Mouse (Mus musculus) testis, postnatal 10 days (tissue): ENCODE results near the gene Ampd3.

Experiments
- DNase-seq: peaks from one replicate; pipeline ENCODE4 v3.0.0; 2021; ENCODE audit warnings: low spot score

Ampd3 gene

GRCm38 (mm10) chr7:110797722-110798409 lies 29.9 kb downstream of the Ampd3 start:
- no peak for DNase-seq

GRCm38 (mm10) chr7:110801028-110801427 lies 33.0 kb downstream of the Ampd3 start:
- peak; percentile 90 for DNase-seq

DNA sequence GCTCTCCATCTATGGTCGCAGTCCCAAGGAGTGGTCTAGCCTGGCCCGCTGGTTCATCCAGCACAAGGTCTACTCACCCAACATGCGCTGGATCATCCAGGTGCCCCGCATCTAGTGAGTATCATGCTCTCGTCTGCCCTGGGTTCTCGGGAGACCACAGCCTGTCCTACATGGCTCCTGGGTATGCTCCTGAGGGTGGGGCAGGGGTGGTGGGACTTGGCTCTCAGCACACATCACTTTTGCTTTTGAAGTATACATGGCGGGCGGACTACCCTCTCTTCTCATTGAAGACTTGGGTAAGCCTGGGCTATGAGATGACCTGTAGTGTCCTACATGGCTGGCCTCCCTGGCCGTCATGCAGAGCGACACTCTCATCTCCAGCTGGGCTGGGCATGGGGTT lies 35.1 kb downstream of the Ampd3 start:
- no peak for DNase-seq

DNA sequence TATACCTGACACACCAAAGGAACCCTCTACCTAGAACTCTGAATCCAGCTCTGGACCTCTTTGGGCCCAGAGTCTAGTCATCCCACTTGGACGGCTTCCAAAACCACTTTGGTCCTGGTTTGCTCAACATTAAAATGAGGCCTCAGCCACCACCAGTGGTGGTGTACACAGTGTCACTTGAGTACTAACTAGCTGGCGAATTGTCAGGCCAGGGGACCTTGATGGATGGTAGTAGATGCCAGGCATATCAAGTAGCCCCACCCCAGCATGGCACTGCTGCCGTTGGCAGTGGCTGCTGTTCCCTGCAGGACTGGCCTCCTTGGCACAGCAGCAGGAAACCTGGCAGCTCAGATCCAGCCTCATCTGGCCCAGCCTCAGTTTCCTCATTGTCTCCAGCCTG lies 36.3 kb downstream of the Ampd3 start:
- DNase-seq, result no peak

GRCm38 (mm10) chr7:110807460-110808030 lies 39.5 kb downstream of the Ampd3 start:
- peak; percentile 36 for DNase-seq

GRCm38 (mm10) chr7:110808962-110809361 lies 41.0 kb downstream of the Ampd3 start:
- no peak for DNase-seq

DNA sequence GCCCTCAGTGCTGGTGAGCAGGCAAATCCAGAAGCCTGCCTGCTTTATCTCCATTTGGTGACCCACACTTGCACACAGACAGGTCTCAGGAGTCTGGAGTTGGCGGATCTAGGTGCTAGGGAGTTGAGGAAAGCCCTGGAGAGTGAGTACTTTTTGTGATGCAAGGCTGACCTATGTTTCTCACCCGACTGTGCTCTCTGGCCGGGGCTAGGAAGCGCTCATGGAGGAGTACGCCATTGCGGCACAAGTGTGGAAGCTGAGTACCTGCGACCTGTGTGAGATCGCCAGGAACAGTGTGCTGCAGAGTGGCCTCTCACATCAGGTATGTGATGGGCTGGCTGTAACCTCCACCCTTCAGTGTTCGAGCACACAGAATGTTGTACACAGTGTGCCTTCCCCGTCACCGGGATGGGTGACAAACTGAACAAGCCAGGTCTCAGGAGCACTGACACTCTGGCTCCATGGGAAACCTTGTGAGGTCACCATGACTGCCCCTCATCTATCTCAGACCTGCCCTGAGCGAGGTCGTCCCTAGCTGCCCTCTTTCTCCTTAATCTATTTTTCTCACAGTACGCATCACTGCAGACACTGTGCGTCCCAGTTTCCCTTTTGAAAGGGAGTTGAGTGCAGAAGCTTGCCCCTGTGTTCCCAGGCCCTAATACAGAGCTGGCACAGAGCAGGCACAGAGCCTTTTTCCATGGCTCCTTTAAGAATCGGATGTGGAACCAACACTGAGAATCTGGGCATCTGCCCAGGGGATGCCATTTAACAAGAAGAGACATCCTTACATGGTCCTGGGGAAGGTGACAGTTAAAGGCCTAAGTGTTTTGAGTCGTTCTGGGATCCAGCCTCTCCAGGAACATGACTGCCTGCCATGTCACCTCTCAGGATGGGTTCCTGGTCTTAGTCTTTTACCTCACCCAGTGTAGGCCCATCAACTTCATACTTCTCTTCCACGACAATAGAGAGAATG lies 41.9 kb downstream of the Ampd3 start:
- DNase-seq, result no peak

- DNase-seq, result no peak
Observed at GRCm38 (mm10) chr7:110810995-110811394, 43.0 kb downstream of the Ampd3 start.

GRCm38 (mm10) chr7:110811529-110811928 lies 43.5 kb downstream of the Ampd3 start:
- no peak for DNase-seq

DNA sequence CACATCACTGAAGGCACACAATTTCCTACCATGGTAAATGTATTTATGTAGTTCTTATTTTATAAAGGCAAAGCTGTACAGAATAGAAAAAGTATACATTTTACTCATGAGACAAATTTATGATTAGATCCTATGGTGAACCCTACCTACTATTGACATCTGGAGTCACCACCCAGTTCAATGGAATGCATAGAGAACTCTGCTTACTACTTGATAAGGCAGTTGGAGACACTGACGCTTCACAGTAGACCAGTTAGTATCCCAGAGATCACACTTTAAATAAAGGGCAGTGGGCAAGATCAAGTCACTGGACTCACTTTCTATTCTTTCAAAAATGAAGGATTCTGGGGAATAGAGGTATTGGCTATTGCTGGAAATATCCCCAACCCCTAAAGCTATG lies 46.0 kb downstream of the Ampd3 start:
- DNase-seq, result no peak

- DNase-seq, result peak; percentile 55
Observed at GRCm38 (mm10) chr7:110816037-110816436, 48.0 kb downstream of the Ampd3 start.

DNA sequence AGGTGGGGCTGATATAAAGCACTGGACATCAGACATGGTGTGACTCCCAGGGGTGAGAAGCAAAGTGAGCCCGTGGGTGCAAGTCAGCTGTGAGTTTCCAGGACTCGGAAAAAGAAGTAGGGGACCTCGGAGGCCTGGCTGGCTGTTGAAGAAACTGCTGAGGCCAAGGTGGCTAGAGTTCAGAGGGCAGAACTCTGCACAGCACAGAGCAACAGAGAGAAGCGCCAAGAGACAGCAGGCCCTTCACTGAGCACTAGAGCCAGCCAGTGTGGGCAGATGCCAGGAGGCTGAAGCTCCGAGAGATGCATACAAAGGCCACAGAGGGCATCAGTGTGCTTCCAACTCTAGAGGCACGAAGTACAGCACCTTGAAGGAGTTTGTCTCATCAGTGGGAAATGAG lies 50.2 kb downstream of the Ampd3 start:
- no peak for DNase-seq

GRCm38 (mm10) chr7:110818787-110819350 lies 50.9 kb downstream of the Ampd3 start:
- DNase-seq, result no peak

DNA sequence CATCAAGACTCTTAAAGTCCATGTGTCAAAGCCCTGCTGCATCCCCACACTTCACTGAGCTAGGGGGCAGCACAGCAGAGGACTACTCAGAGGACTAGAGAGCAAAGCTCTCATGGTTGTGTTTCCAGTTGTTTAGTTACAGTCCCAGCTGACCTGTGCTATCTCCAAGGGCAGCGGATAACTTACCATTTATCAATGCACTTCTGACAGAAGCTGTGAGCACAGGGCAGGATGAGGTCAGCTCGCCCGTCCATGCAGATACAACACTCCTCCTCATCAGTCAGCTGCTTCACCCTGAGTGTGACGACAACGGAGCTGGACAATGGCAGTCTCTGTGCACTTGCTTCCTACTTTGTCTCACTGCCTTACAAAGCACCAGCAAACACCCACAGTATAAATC lies 53.1 kb downstream of the Ampd3 start:
- no peak for DNase-seq

- DNase-seq, result no peak
Observed at GRCm38 (mm10) chr7:110821653-110822052, 53.6 kb downstream of the Ampd3 start.

GRCm38 (mm10) chr7:110822055-110822454 lies 54.0 kb downstream of the Ampd3 start:
- no peak for DNase-seq

- no peak for DNase-seq
Observed at GRCm38 (mm10) chr7:110823076-110823475, 55.1 kb downstream of the Ampd3 start.

DNA sequence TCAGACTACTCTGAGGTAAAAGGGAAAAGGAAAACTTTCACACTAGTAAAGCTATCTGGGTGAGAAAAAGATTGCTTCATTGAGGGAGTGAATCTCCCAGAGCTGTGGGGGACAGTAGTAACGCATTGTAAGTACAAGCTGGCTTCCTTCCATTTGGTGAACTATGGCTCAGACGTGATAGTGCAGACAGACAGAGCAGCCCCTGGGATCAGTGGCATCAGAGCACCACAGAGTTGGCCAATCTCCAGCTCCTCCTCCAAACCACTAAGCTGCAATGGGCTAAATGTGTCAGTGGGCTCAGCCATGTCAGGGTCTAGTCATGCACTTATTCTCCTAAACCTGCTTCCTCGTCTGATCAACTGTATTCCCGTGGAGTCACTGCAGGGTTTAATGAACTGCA lies 55.6 kb downstream of the Ampd3 start:
- DNase-seq, result no peak

DNA sequence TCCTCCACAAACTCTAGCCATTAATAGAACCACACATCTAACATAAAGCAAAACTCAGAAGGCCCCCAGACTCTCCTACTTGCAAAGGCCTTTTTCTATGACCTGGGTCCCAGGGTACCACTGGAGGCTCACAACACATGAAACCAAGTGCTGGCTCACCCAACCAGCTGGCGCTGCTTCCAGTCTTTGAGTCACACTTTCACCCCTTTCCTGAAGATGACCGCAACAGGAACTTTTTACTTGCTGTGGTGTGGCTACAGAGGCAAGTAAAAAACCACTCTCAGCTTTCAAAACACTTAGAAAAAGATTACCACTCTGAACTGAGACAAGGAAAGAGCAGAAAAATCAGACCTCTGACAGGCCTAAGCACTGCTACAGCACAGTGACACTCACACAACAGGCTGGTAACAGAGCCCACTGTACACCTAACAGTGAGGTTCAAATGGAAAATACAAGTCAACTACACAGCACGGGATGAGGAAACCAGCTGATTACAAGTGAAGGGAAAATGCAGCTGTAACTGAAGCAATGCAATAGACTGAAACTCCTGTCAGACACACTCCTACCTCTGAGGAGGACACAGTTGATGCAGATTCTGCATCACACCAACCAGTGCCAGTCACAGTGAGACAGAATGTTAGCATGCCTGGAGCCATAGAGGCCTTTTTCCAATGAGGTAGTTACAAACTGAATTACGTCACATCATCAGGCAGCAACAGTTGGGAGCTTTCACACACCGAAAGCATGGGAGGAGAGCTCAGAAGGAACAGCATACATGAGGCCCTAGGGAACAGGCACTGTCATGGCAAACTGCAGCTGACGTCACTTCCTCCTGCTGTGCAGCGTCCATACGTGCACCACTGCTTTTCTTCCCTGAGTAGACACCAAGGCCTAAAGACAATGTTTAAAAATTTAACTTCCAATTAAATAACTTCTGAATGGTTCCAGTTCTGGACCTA lies 56.3 kb downstream of the Ampd3 start:
- DNase-seq, result no peak

- no peak for DNase-seq
Observed at GRCm38 (mm10) chr7:110833024-110833423, 65.0 kb downstream of the Ampd3 start.

- no peak for DNase-seq
Observed at GRCm38 (mm10) chr7:110834018-110834417, 66.0 kb downstream of the Ampd3 start.
